Mouse (Mus musculus) midbrain, postnatal 0 days (tissue): ENCODE results near the gene Mblac2. TPM values are rescaled to one million over a fixed set of nuclear protein-coding genes. Genes with fewer than 3 reads are reported as not detected.

Experiments
- ATAC-seq: fragments of 200-750 bp; cut with Nextera tagmentation; 2 replicates; pipeline ENCODE4 v1.8.0; 2017; ENCODE audit warnings: moderate number of reproducible peaks, mild to moderate bottlenecking, moderate TSS enrichment, moderate library complexity; ENCODE audit not compliant: low FRiP score
- DNase-seq: peaks from one replicate; pipeline ENCODE4 v3.0.0-alpha.2; 2015; ENCODE audit warnings: low spot score
- H3K27ac ChIP-seq: fragments of 300-500 bp; sonication (generic); 2 replicates; pipeline ENCODE4 v1.5.1; 2014; ENCODE audit warnings: low read depth, mild to moderate bottlenecking, low read length, mixed read lengths
- H3K27me3 ChIP-seq: fragments of 300-500 bp; sonication (generic); 2 replicates; pipeline ENCODE4 v1.6.1; 2014; ENCODE audit warnings: low read length, control low read depth, mixed read lengths; ENCODE audit not compliant: insufficient read depth
- H3K36me3 ChIP-seq: fragments of 300-500 bp; sonication (generic); 2 replicates; pipeline ENCODE4 v1.6.1; 2014; ENCODE audit warnings: low read length, control low read depth, mixed read lengths; ENCODE audit not compliant: insufficient read depth
- H3K4me1 ChIP-seq: fragments of 300-500 bp; sonication (generic); 2 replicates; pipeline ENCODE4 v1.6.1; 2014; ENCODE audit warnings: mild to moderate bottlenecking, control low read depth, antibody characterized with exemption, low read length, mixed read lengths; ENCODE audit not compliant: insufficient read depth
- H3K4me2 ChIP-seq: fragments of 300-500 bp; sonication (generic); 2 replicates; pipeline ENCODE4 v1.6.1; 2014; ENCODE audit warnings: low read depth, mild to moderate bottlenecking, low read length, mixed read lengths; ENCODE audit not compliant: poor library complexity, severe bottlenecking
- H3K4me3 ChIP-seq: fragments of 300-500 bp; sonication (generic); 2 replicates; pipeline ENCODE4 v1.5.1; 2014; ENCODE audit warnings: low read depth, mild to moderate bottlenecking, low read length, moderate library complexity
- H3K9ac ChIP-seq: fragments of 300-500 bp; sonication (generic); replicated peaks from 2 replicates; pipeline ENCODE4 v1.6.1; 2014; ENCODE audit warnings: mild to moderate bottlenecking, low read length, moderate library complexity, mixed read lengths; ENCODE audit not compliant: poor library complexity, severe bottlenecking
- H3K9me3 ChIP-seq: fragments of 300-500 bp; sonication (generic); 2 replicates; pipeline ENCODE4 v1.6.1; 2016; ENCODE audit warnings: low read length, control low read depth
- CTCF ChIP-seq: IDR thresholded peaks from 2 replicates; pipeline ENCODE4 v1.5.1; 2016; ENCODE audit warnings: antibody characterized with exemption, mild to moderate bottlenecking
- WGBS: fragments of 180-500 bp; shearing (Covaris S2); extraction: QIAGEN DNeasy Blood & Tissue Kit; methylation state at CpG from one replicate; pipeline ENCODE4 v1.1.7; 2014; 5-methylcytosine and 5-hydroxymethylcytosine counted together
- polyA plus RNA-seq: library from polyadenylated mRNA; unstranded; fragments of >200 nt; fragmentation: Nextera tagmentation; extraction: Ambion mirVana; gene quantifications from 2 replicates; pipeline ENCODE4 v1.2.1, GENCODE M21; 2015
- total RNA-seq: library from RNA; depleted of rRNA; stranded (reverse); fragments of >200 nt; gene quantifications from 2 replicates; pipeline ENCODE4 v1.2.3, GENCODE M21; 2014; rRNA removed

The Mblac2 gene
- total and polyA plus RNA-seq, 2 experiments from 2014 or later, result 35.1 to 63.9 TPM

- H3K4me3 ChIP-seq, result no peak overlapping the region
Observed at GRCm38 (mm10) chr13:81785766-81786480, 74.8 kb downstream of the Mblac2 start.

GRCm38 (mm10) chr13:81790160-81790559 is 79.0 kb downstream of the Mblac2 start:
- peaks cover 5% of the 10 kb centered on the region; the same call in 1 of the 2 replicates for H3K36me3 ChIP-seq
- no peak overlapping the region for H3K4me3 ChIP-seq
- DNase-seq, result no peak
- H3K27me3 ChIP-seq, result no peaks in the 10 kb centered on the region
- H3K4me2 ChIP-seq, result no peak overlapping the region
- ATAC-seq, result no peak
- no peaks in the 10 kb centered on the region for H3K9me3 ChIP-seq
- TF ChIP-seq CTCF, result no peak
- no peak overlapping the region for H3K9ac ChIP-seq
- 98% methylated on average over 8 of the region's 8 CpGs for WGBS
- 0 out of 2 replicates have a peak, but pooled peaks cover under 1% of the 10 kb centered on the region for H3K4me1 ChIP-seq
- H3K27ac ChIP-seq, result no peak overlapping the region

More at GRCm38 (mm10) chr13:81785766-81786480, 74.8 kb downstream of the Mblac2 start:
- H3K27me3 ChIP-seq, result no peaks in the 10 kb centered on the region
- 75% methylated on average over 11 of the region's 11 CpGs for WGBS
- peak overlapping the region; percentile 12; the same call in 1 of the 2 replicates for H3K4me2 ChIP-seq
- no peaks in the 10 kb centered on the region for H3K9me3 ChIP-seq
- no peak for TF ChIP-seq CTCF
- no peak for DNase-seq
- peaks cover 7% of the 10 kb centered on the region; the same call in 1 of the 2 replicates for H3K4me1 ChIP-seq
- no peak overlapping the region for H3K27ac ChIP-seq
- ATAC-seq, result no peak
- H3K36me3 ChIP-seq, result peaks cover 3% of the 10 kb centered on the region; the same call in 1 of the 2 replicates
- H3K9ac ChIP-seq, result no peak overlapping the region

DNA sequence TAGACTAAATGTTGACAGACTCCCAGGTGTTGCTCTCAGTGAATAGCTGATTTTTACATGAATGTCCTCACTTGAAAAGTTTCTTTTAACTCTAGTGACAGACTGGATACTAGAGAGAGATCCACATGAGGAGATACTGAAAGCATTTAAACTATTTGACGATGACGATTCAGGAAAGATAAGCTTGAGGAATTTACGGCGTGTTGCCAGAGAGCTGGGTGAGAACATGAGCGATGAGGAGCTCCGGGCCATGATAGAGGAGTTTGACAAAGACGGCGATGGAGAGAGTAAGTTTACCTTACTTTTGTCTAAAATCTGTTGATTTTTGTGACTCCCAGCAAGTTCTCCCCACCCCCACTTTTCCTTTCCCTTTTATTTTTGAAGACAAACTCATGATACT is 80.7 kb downstream of the Mblac2 start:
- no peaks in the 10 kb centered on the region for H3K9me3 ChIP-seq
- no peak for TF ChIP-seq CTCF
- no peak overlapping the region for H3K4me3 ChIP-seq
- no peak for DNase-seq
- H3K9ac ChIP-seq, result no peak overlapping the region
- H3K4me2 ChIP-seq, result no peak overlapping the region
- H3K27ac ChIP-seq, result no peak overlapping the region
- no peak for ATAC-seq
- H3K4me1 ChIP-seq, result no peaks in the 10 kb centered on the region
- H3K36me3 ChIP-seq, result peaks cover 5% of the 10 kb centered on the region; the same call in 1 of the 2 replicates
- no peaks in the 10 kb centered on the region for H3K27me3 ChIP-seq
- 95% methylated on average over 8 of the region's 8 CpGs for WGBS

- DNase-seq, result no peak
- Histone ChIP-seq H3K9ac (no peak overlapping the region), H3K4me2 (no peak overlapping the region), H3K4me1 (no peaks in the 10 kb centered on the region), H3K36me3 (0 out of 2 replicates have a peak, but pooled peaks cover 3% of the 10 kb centered on the region), H3K27me3 (no peaks in the 10 kb centered on the region), H3K9me3 (no peaks in the 10 kb centered on the region), H3K4me3 (no peak overlapping the region), H3K27ac (no peak overlapping the region)
- ATAC-seq, result no peak
- TF ChIP-seq CTCF, result no peak
- WGBS, result 71% methylated on average over 1 of the region's 1 CpGs
Observed at GRCm38 (mm10) chr13:81793850-81794249, 82.7 kb downstream of the Mblac2 start.

- 0 out of 2 replicates have a peak, but pooled peaks cover 3% of the 10 kb centered on the region for H3K36me3 ChIP-seq
- TF ChIP-seq CTCF, result peak; percentile 70
- 35% methylated on average over 3 of the region's 3 CpGs for WGBS
- no peak overlapping the region for H3K9ac ChIP-seq
- H3K4me3 ChIP-seq, result no peak overlapping the region
- no peaks in the 10 kb centered on the region for H3K4me1 ChIP-seq
- ATAC-seq (no peak), DNase-seq (peak; percentile 53)
- no peaks in the 10 kb centered on the region for H3K27me3 ChIP-seq
- H3K27ac ChIP-seq, result no peak overlapping the region
- no peaks in the 10 kb centered on the region for H3K9me3 ChIP-seq
- no peak overlapping the region for H3K4me2 ChIP-seq
Observed at GRCm38 (mm10) chr13:81801121-81801520, 90.0 kb downstream of the Mblac2 start.

Other genes with a start within 250 kb of the Mblac2 start
- 6.8 and 13.2 TPM in 2 replicates for gene Adgrv1, start 78.2 kb upstream of the Mblac2 start, total RNA-seq
- gene Adgrv1, start 78.2 kb upstream of the Mblac2 start, polyA plus RNA-seq, result 2.7 and 3.9 TPM in 2 replicates
- gene Lysmd3, start 53.7 kb upstream of the Mblac2 start, total RNA-seq, result 15.6 and 27.1 TPM in 2 replicates
- gene Lysmd3, start 53.7 kb upstream of the Mblac2 start, polyA plus RNA-seq, result 11.2 and 13.7 TPM in 2 replicates
- 3.0 and 9.6 TPM in 2 replicates for gene Polr3g, start 328 bp upstream of the Mblac2 start, total RNA-seq
- gene Polr3g, start 328 bp upstream of the Mblac2 start, polyA plus RNA-seq, result 3.2 and 3.9 TPM in 2 replicates
- gene Cetn3, start 71.7 kb downstream of the Mblac2 start, total RNA-seq, result 58.3 and 92.6 TPM in 2 replicates
- 322 and 326 TPM in 2 replicates for gene Cetn3, start 71.7 kb downstream of the Mblac2 start, polyA plus RNA-seq